Mouse (Mus musculus): ENCODE data around the gene Mcpt1.
"Not testable (repeated sequence)": the region's sequence is repeated elsewhere in the genome, so short reads cannot be mapped to it uniquely, and the experiment has no call there.

DNA sequence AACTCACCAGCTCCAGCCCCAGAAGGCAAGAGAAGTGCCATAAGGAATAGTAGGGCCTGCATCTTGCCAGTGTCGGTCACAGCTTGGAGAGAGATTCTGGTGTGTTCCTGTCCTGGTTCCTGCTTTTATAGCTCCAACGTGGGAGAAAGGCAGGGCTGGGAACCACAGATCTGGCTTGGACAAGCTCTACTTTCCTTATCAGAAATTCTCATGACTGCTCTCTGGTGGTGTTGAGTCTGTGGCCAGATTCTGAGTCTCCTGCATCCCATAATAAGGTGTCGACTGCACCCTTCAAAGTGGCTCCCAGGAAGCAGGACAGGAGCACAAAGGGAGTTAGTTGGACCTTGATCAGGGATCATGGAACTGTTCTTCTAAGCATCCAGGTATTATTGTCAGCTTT lies 44.4 kb downstream of the Mcpt1 start, which contains the start of gene Mcpt4:
- not testable (repeated sequence) for TF ChIP-seq CTCF (IDR thresholded peaks at IDR 0.05; ENCODE audit: low read depth); EP300 (optimal IDR thresholded peaks at IDR 0.05)
